Comparison of ENCODE assay signal across 8 mouse cellular contexts in the genomic region with DNA sequence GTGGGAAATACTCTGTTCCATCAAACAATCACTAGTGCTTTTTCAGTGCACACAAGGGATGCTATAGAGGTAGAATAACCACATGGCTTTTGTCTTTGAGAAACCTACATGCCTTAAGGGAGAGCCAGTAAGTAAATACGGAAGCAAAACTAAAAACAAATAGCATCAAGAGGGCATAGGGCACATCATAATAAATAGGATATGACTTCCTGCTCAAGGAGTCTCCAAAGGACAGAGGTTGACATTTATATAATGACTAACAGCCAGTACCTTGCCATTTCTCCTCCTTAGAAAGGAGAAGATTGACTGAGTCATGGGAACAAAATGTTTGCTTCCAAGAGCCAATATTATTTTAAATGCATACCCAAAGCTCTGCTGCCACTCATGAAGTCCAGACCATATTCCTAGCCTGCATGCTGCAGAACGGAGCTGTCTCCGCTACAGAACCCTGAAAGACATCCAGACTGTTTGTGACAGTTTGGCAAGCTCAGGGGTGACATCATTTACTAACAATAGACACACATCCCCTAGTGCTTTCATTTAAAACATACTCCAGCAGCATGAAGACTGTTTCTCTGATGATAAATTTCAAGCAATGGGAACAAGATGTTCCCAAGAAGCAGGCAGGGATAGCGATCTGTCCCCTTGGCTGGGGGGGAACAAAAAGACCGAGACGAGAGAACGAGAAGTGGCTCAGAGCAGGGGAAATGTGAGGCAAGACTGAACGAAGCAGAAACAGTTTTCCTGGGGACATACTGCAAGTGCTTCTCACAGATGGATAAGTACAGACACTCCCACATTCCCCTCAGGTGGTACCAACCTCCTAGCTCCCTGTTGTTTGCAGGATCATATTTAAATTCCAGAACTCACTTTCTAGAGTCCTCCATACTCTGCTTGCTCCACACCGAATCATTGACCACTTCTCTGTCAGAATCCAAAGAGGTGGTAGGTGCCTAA. TPM values are rescaled to one million over a fixed set of nuclear protein-coding genes. Genes with fewer than 3 reads are reported as not detected.
DNase-seq lines count a peak whose midpoint lies in the region; ATAC-seq lines count a peak whose summit lies in the region.
"Had no signal": no experiment of that assay in that cellular context is flagged by ENCODE, and none has a peak within 500 bp of the region (broad histone marks: within the 10 kb centered on the region; RNA-seq: fewer than 3 reads in every experiment).

No protein-coding gene starts in this region.

- intact Hi-C loops in heart, postnatal 36 days (cut with DNase I): no loop called here
- intact Hi-C loops in left cerebral cortex, postnatal 14 days (cut with DNase I): loop anchor here (2.0 to 5.0 kb wide), 2 partner anchors 123 to 188 kb away; no protein-coding TSS in a partner anchor

- no peak for ATAC-seq in erythroblast, adult 5-6 weeks (replicated peaks; ENCODE audit: low FRiP score, poor library complexity, severe bottlenecking)

- DNase-seq in right cerebral cortex, adult 18-20 months: peak; percentile 59
- DNase-seq in right cerebral cortex, postnatal 14 days: no peak
- DNase-seq in cerebellum, postnatal 25 days: peak; percentile 72 to 74
- DNase-seq in heart, postnatal 36 days: peak; percentile 43 to 73
- DNase-seq in left cerebral cortex, postnatal 14 days (ENCODE audit: low spot score in 2 of 2): peak; percentile 59 to 81
- peak; percentile 74 for DNase-seq in telencephalon, adult 2 months (ENCODE audit: low read depth, low spot score)
- DNase-seq: liver, embryonic 13.5 days had no signal

RNA-seq across cellular contexts. Expression of a gene that starts 3.5 kb away (rescaled TPM):
- under 1 TPM; 0.08 to 0.16 TPM for total RNA-seq in heart, postnatal 36 days (2021)
- under 1 TPM; 0.36 to 0.68 TPM for total RNA-seq in left cerebral cortex, postnatal 14 days (2021)
- total RNA-seq in erythroblast, adult 5-6 weeks (2015; ENCODE audit: low replicate concordance): not detected in 2 replicates
- 0.09 and 0.28 TPM in 2 replicates for total RNA-seq in erythroblast, adult 5-6 weeks (2017; ENCODE audit: low replicate concordance)
